Mouse (Mus musculus): Measurements from ENCODE around the gene Msrb1.

DNA sequence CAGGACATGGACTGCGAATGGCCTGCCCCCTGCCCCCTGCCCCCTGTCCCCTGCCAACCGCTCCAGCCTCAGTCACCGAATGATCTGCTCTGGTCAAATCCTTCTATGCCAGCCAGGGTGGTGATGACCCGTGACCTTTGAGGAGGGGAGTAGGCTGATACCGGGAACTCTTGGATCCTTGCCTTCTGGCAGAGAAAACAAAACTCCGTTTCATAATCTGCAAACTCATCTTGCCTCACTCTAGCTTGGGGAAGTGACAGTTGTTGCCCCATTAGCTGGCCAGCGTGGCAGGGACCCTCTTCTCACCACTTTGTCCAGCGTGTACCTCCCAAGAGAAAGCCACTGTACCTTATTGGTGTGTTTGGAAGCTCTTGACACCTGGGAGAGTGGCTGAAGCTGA, 5.9 kb downstream of the Msrb1 start:
- TF ChIP-seq EP300 (IDR thresholded peaks at IDR 0.05; ENCODE audit: low read depth) (peak; percentile 56; the same call in 1 of the 2 replicates), CTCF (IDR thresholded peaks at IDR 0.05; ENCODE audit: low read depth) (no peak)
